Mouse (Mus musculus) mouse embryonic stem cell (cell line): Measurements from ENCODE around the gene Metap1d.

ENCODE experiments used
- in situ Hi-C, 2 experiments: fragments of 300-500 bp; cut with MboI; formaldehyde crosslinking; loops; 1 replicate in 1 of 2; 3 replicates in 1 of 2; pipeline ENCODE4 v1.14.3; 2019 to 2020; ENCODE audit warnings: low sequenced_read_pairs in 2 of 2, low pct_unique_long_range_greater_than_20kb in 1 of 2, mixed read lengths in 1 of 2; ENCODE audit not compliant: unreplicated experiment in 1 of 2

Gene Metap1d

GRCm38 (mm10) chr2:71453161-71453916 lies at the start of gene Metap1d:
TSS of gene Metap1d (plus strand) at chr2:71453276.
- in situ Hi-C loops: loop anchor here (5.0 to 10.0 kb wide), 2 partner anchors 91 to 94 kb away; partner anchors contain the start of gene Dlx2 (in 2 of the 2)

- in situ Hi-C loops: no loop called here
These were observed 47.5 kb upstream of the Metap1d start for GRCm38 (mm10) chr2:71405613-71406012.

- in situ Hi-C loops: no loop called here
These were observed 34.3 kb upstream of the Metap1d start for GRCm38 (mm10) chr2:71418760-71419280.

GRCm38 (mm10) chr2:71419408-71419807 lies 33.7 kb upstream of the Metap1d start:
- in situ Hi-C loops: no loop called here

- in situ Hi-C loops: no loop called here
These were observed 32.1 kb upstream of the Metap1d start for GRCm38 (mm10) chr2:71420895-71421425.

- in situ Hi-C loops: no loop called here
These were observed 28.5 kb upstream of the Metap1d start for GRCm38 (mm10) chr2:71424545-71424944.

- in situ Hi-C loops: no loop called here
These were observed 17.6 kb upstream of the Metap1d start for GRCm38 (mm10) chr2:71435440-71435839.

GRCm38 (mm10) chr2:71443376-71443775 lies 9.7 kb upstream of the Metap1d start:
- in situ Hi-C loops: no loop called here

GRCm38 (mm10) chr2:71445536-71446196 lies 7.4 kb upstream of the Metap1d start:
- in situ Hi-C loops: no loop called here

- in situ Hi-C loops: loop anchor here (5.0 to 10.0 kb wide), 2 partner anchors 95 to 98 kb away; partner anchors contain the start of gene Dlx2 (in 2 of the 2)
These were observed 3.5 kb upstream of the Metap1d start for GRCm38 (mm10) chr2:71449604-71450003.

GRCm38 (mm10) chr2:71451761-71452160 lies 1.3 kb upstream of the Metap1d start:
- in situ Hi-C loops: loop anchor here (5.0 to 10.0 kb wide), 2 partner anchors 93 to 96 kb away; partner anchors contain the start of gene Dlx2 (in 2 of the 2)

GRCm38 (mm10) chr2:71453917-71454260 lies 813 bp downstream of the Metap1d start:
- in situ Hi-C loops: loop anchor here (5.0 to 10.0 kb wide), 2 partner anchors 91 to 93 kb away; partner anchors contain the start of gene Dlx2 (in 2 of the 2)

- in situ Hi-C loops: loop anchor here in 1 of 2 experiments (10.0 kb wide), 1 partner anchor 86 kb away; the partner anchor contains the start of gene Dlx2
These were observed 5.5 kb downstream of the Metap1d start for GRCm38 (mm10) chr2:71458624-71459023.

GRCm38 (mm10) chr2:71459659-71460058 lies 6.6 kb downstream of the Metap1d start:
- in situ Hi-C loops: loop anchor here in 1 of 2 experiments (10.0 kb wide), 1 partner anchor 85 kb away; the partner anchor contains the start of gene Dlx2

GRCm38 (mm10) chr2:71461139-71461538 lies 8.1 kb downstream of the Metap1d start:
- in situ Hi-C loops: no loop called here

GRCm38 (mm10) chr2:71461589-71461988 lies 8.5 kb downstream of the Metap1d start:
- in situ Hi-C loops: no loop called here

- in situ Hi-C loops: no loop called here
These were observed 9.0 kb downstream of the Metap1d start for GRCm38 (mm10) chr2:71462066-71462465.

- in situ Hi-C loops: no loop called here
These were observed 9.5 kb downstream of the Metap1d start for GRCm38 (mm10) chr2:71462553-71462952.

- in situ Hi-C loops: no loop called here
These were observed 13.0 kb downstream of the Metap1d start for GRCm38 (mm10) chr2:71466103-71466502.
